12 mouse cellular contexts compared by ENCODE assay signal in the genomic region with DNA sequence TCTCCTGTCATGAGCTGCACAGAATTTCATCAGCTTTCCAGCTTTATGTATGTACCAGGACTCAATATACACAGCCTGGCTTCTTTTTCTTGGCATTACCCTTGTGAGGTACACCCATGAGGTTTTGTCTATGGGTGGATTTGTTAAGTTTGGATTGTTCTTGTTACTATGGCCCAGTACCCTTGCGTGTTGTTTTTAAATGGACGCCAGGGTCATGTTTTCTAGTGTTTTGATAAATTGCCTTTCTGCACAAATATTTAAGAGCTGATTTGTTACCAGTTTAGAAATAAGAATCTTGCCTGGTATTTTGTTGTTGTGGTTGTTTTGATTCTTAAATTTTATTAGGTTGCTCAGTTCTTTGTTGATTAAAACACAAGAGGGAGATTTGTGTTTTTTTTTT.
"Had no signal": no experiment of that assay in that cellular context is flagged by ENCODE, and none has a peak within 500 bp of the region (broad histone marks: within the 10 kb centered on the region; RNA-seq: fewer than 3 reads in every experiment).

No protein-coding gene starts in this region.

- DNase-seq: layer of hippocampus, adult 9-11 months; layer of hippocampus, postnatal 36 days; lung, embryonic 14.5 days; midbrain, embryonic 14.5 days; right cerebral cortex, postnatal 25 days; thymus, adult 2 months; thymus, postnatal 25 days had no signal

- H3K9ac ChIP-seq: limb, embryonic 15.5 days; liver, embryonic 12.5 days; lung, embryonic 14.5 days; neural tube, embryonic 15.5 days had no signal

- H3K4me1 ChIP-seq: limb, embryonic 15.5 days; liver, embryonic 12.5 days; neural tube, embryonic 15.5 days had no signal

- H3K9me3 ChIP-seq: limb, embryonic 15.5 days; liver, embryonic 12.5 days; neural tube, embryonic 15.5 days had no signal

- H3K27ac ChIP-seq: limb, embryonic 15.5 days; liver, embryonic 12.5 days; neural tube, embryonic 15.5 days; stomach, postnatal 0 days had no signal

- H3K4me2 ChIP-seq: limb, embryonic 15.5 days; liver, embryonic 12.5 days; lung, embryonic 14.5 days; neural tube, embryonic 15.5 days had no signal

- H3K27me3 ChIP-seq: limb, embryonic 15.5 days; liver, embryonic 12.5 days; neural tube, embryonic 15.5 days had no signal

- H3K4me3 ChIP-seq: limb, embryonic 15.5 days; liver, embryonic 12.5 days; myocyte; neural tube, embryonic 15.5 days had no signal

- H3K36me3 ChIP-seq: limb, embryonic 15.5 days; liver, embryonic 12.5 days; neural tube, embryonic 15.5 days had no signal

- ATAC-seq: liver, embryonic 12.5 days had no signal
